Mouse (Mus musculus) testis, adult 2 months (tissue): ENCODE measurements around the gene Rnf126. TPM values are rescaled to one million over a fixed set of nuclear protein-coding genes. Genes with fewer than 3 reads are reported as not detected.

ENCODE experiments used
- H3K27ac ChIP-seq: fragments of 200-500 bp; 2 replicates; pipeline ENCODE4 v1.5.1; 2012; ENCODE audit warnings: low read depth, low read length; ENCODE audit not compliant: control insufficient read depth, insufficient read depth
- H3K27me3 ChIP-seq: fragments of 200-500 bp; 2 replicates; pipeline ENCODE4 v1.6.1; 2012; ENCODE audit warnings: mild to moderate bottlenecking, low read length, moderate library complexity; ENCODE audit not compliant: control insufficient read depth, insufficient read depth
- H3K36me3 ChIP-seq: fragments of 200-500 bp; 2 replicates; pipeline ENCODE4 v1.6.1; 2012; ENCODE audit warnings: mild to moderate bottlenecking, low read length; ENCODE audit not compliant: control insufficient read depth, insufficient read depth
- H3K4me1 ChIP-seq: fragments of 200-500 bp; 2 replicates; pipeline ENCODE4 v1.6.1; 2012; ENCODE audit warnings: low read length; ENCODE audit not compliant: control insufficient read depth, insufficient read depth
- H3K4me3 ChIP-seq: fragments of 200-500 bp; 2 replicates; pipeline ENCODE4 v1.5.1; 2012; ENCODE audit warnings: low read depth, mild to moderate bottlenecking, low read length, moderate library complexity, mixed read lengths; ENCODE audit not compliant: control insufficient read depth
- CTCF ChIP-seq: fragments of 200-500 bp; IDR thresholded peaks from 2 replicates; pipeline ENCODE4 v1.5.1; 2012; ENCODE audit warnings: low read depth, mild to moderate bottlenecking, inconsistent platforms, low read length, moderate library complexity; ENCODE audit not compliant: control insufficient read depth, insufficient read depth, insufficient replicate concordance
- POLR2A ChIP-seq: fragments of 200-500 bp; IDR thresholded peaks from 2 replicates; pipeline ENCODE4 v1.6.1; 2012; ENCODE audit warnings: low read depth, mild to moderate bottlenecking, inconsistent platforms, low read length, moderate library complexity; ENCODE audit not compliant: control insufficient read depth
- polyA plus RNA-seq: library from polyadenylated mRNA; depleted of rRNA; stranded (reverse); fragments of >200 nt; gene quantifications from 2 replicates; pipeline ENCODE4 v1.2.3, GENCODE M21; 2012

Rnf126 gene
- polyA plus RNA-seq, 1 experiment = 989 TPM

- no peaks in the 10 kb centered on the region for H3K36me3 ChIP-seq
- no peaks in the 10 kb centered on the region for H3K27me3 ChIP-seq
- no peak overlapping the region for H3K4me3 ChIP-seq
- H3K4me1 ChIP-seq = peaks cover 16% of the 10 kb centered on the region
- no peak for TF ChIP-seq CTCF
- H3K27ac ChIP-seq = no peak overlapping the region
Measured at GRCm38 (mm10) chr10:79789581-79789980, 22.8 kb upstream of the Rnf126 start.

- peaks cover 6% of the 10 kb centered on the region for H3K4me1 ChIP-seq
- H3K4me3 ChIP-seq = no peak overlapping the region
- H3K27ac ChIP-seq = no peak overlapping the region
- TF ChIP-seq CTCF = peak; percentile 48; the same call in 1 of the 2 replicates
- TF ChIP-seq POLR2A = no peak
- no peaks in the 10 kb centered on the region for H3K27me3 ChIP-seq
- no peaks in the 10 kb centered on the region for H3K36me3 ChIP-seq
Measured at GRCm38 (mm10) chr10:79788386-79789158, 21.8 kb upstream of the Rnf126 start.

- H3K27me3 ChIP-seq = no peaks in the 10 kb centered on the region
- no peak overlapping the region for H3K27ac ChIP-seq
- no peaks in the 10 kb centered on the region for H3K36me3 ChIP-seq
- peaks cover 15% of the 10 kb centered on the region for H3K4me1 ChIP-seq
- no peak overlapping the region for H3K4me3 ChIP-seq
- TF ChIP-seq CTCF (peak; percentile 37; the same call in 1 of the 2 replicates), POLR2A (no peak)
Measured at GRCm38 (mm10) chr10:79783920-79784800, 17.4 kb upstream of the Rnf126 start.

GRCm38 (mm10) chr10:79783050-79783449 lies 16.3 kb upstream of the Rnf126 start:
- TF ChIP-seq POLR2A = no peak
- no peak; the same call in 1 of the 2 replicates for TF ChIP-seq CTCF
- Histone ChIP-seq H3K27ac (no peak overlapping the region), H3K27me3 (no peaks in the 10 kb centered on the region), H3K4me1 (peaks cover 16% of the 10 kb centered on the region), H3K4me3 (no peak overlapping the region), H3K36me3 (no peaks in the 10 kb centered on the region)

- H3K36me3 ChIP-seq = no peaks in the 10 kb centered on the region
- TF ChIP-seq CTCF (no peak), POLR2A (no peak)
- H3K4me1 ChIP-seq = peaks cover 24% of the 10 kb centered on the region
- no peak overlapping the region for H3K27ac ChIP-seq
- H3K27me3 ChIP-seq = no peaks in the 10 kb centered on the region
- H3K4me3 ChIP-seq = no peak overlapping the region
Measured at GRCm38 (mm10) chr10:79781956-79782355, 15.2 kb upstream of the Rnf126 start.

GRCm38 (mm10) chr10:79781139-79781538 lies 14.4 kb upstream of the Rnf126 start:
- no peak overlapping the region; the same call in 1 of the 2 replicates for H3K4me3 ChIP-seq
- H3K27ac ChIP-seq = no peak overlapping the region
- no peaks in the 10 kb centered on the region for H3K36me3 ChIP-seq
- no peaks in the 10 kb centered on the region for H3K27me3 ChIP-seq
- TF ChIP-seq POLR2A = no peak
- no peak for TF ChIP-seq CTCF
- peaks cover 29% of the 10 kb centered on the region for H3K4me1 ChIP-seq

GRCm38 (mm10) chr10:79780664-79781015 lies 13.9 kb upstream of the Rnf126 start:
- Histone ChIP-seq H3K36me3 (no peaks in the 10 kb centered on the region), H3K4me3 (peak overlapping the region; percentile 73), H3K27ac (peak overlapping the region; percentile 3; the same call in 1 of the 2 replicates), H3K27me3 (no peaks in the 10 kb centered on the region), H3K4me1 (peaks cover 29% of the 10 kb centered on the region)
- no peak for TF ChIP-seq CTCF
- TF ChIP-seq POLR2A = no peak
